Mouse (Mus musculus): ENCODE data around the gene Trpt1. TPM values are rescaled to one million over a fixed set of nuclear protein-coding genes. Genes with fewer than 3 reads are reported as not detected.

Trpt1 gene
- total RNA-seq (2021) (10 to 100 TPM; 20.7 to 26.3 TPM), polyA plus RNA-seq (2012; rRNA removed) (26.4 and 30.7 TPM in 2 replicates)
- long read RNA-seq, transcript Trpt1-201 (7 exons, 1,103 nt), result major isoform, 5 of 12 reads
- long read RNA-seq, partial matches to known transcripts, result 0 of 12 reads
- long read RNA-seq, other reads (novel, unspliced or antisense), result 5 of 12 reads

DNA sequence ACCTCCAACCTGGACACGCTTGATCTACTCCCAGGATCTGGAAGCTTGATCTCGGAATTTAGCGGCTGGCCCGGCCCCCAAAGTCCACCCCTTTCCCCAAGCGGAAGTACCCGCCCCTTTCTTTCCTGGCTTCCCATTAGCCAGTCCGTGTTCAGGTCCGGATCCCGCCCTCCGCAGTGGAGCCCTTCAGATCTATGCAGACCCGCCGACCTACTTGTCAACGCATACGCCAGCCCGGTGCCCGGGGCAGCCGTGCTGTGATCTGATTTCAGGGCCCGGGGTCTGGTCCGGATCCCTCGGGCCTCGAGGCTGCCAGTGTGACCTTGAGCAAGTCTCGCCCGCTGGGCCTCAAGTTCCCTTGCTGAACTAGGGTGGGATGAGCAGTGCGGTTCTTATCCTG, at the start of gene Trpt1, which contains the start of gene Nudt22:
Gene Trpt1 (plus strand): TSS at position 126 of the 400 bp plus-strand sequence.
Gene Nudt22 (minus strand): TSS at position 112 of the 400 bp plus-strand sequence.
- peaks cover 10% of the 10 kb centered on the region for H3K4me1 ChIP-seq (ENCODE audit: control insufficient read depth, insufficient read depth, low read length)
- no peaks in the 10 kb centered on the region for H3K27me3 ChIP-seq (ENCODE audit: control insufficient read depth, insufficient read depth, low read length)
- H3K79me2 ChIP-seq (replicated peaks; ENCODE audit: control insufficient read depth, insufficient read depth, low read length), result no peaks in the 10 kb centered on the region
- under 1% methylated on average over 24 of the region's 24 CpGs for WGBS
- H3K4me3 ChIP-seq, result peak within 1 kb of the TSS; percentile 89
- intact Hi-C loops (cut with DNase I), result loop anchor here (5.0 kb wide), 1 partner anchor 41 kb away; the partner anchor contains the start of gene Stip1
- peak; percentile 91 to 92 for DNase-seq
- H3K36me3 ChIP-seq (ENCODE audit: control insufficient read depth, insufficient read depth, low read length), result no peaks in the 10 kb centered on the region
- H3K9ac ChIP-seq (ENCODE audit: low read depth, low read length), result peak within 1 kb of the TSS; percentile 86
- TF ChIP-seq CTCF (IDR thresholded peaks at IDR 0.05) (no peak), POLR2A (IDR thresholded peaks at IDR 0.05; ENCODE audit: insufficient read depth, low read depth, low read length) (peak; percentile 89), EP300 (IDR thresholded peaks at IDR 0.05; ENCODE audit: insufficient read depth, low read depth, low read length) (0 out of 2 replicates have a peak, but pooled peaks have one; percentile 15)
- peak within 1 kb of the TSS; percentile 95 for H3K27ac ChIP-seq

DNA sequence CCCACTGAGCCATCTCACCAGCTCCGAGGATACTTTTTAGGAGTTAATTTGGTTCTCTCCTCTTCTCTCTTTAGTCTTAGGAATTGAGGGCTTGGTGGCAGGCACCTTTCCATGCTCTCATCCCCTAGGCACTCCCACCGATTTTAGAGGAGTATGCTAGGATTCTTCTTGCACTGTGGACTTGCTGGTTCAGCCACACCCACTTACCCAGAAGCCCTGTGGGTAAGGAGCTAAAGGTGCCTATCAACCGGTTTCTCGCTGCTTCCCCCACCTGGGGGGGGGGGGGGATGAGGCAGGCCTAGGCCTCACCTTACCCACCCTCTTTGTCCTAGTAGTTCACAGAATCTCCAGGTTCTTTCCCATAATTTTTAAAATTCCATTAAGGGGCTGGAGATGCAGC, 48.2 kb upstream of the Trpt1 start:
- no peaks in the 10 kb centered on the region for H3K79me2 ChIP-seq (replicated peaks; ENCODE audit: control insufficient read depth, insufficient read depth, low read length)
- no peak overlapping the region for H3K4me3 ChIP-seq
- no peaks in the 10 kb centered on the region for H3K36me3 ChIP-seq (ENCODE audit: control insufficient read depth, insufficient read depth, low read length)
- H3K27ac ChIP-seq, result no peak overlapping the region
- no peak overlapping the region for H3K9ac ChIP-seq (ENCODE audit: low read depth, low read length)
- TF ChIP-seq CTCF (IDR thresholded peaks at IDR 0.05), result no peak
- no peak for TF ChIP-seq EP300 (IDR thresholded peaks at IDR 0.05; ENCODE audit: insufficient read depth, low read depth, low read length)
- TF ChIP-seq POLR2A (IDR thresholded peaks at IDR 0.05; ENCODE audit: insufficient read depth, low read depth, low read length), result no peak
- no peak for DNase-seq
- peaks cover 6% of the 10 kb centered on the region for H3K4me1 ChIP-seq (ENCODE audit: control insufficient read depth, insufficient read depth, low read length)
- 64% methylated on average over 4 of the region's 4 CpGs for WGBS
- intact Hi-C loops (cut with DNase I), result no loop called here
- H3K27me3 ChIP-seq (ENCODE audit: control insufficient read depth, insufficient read depth, low read length), result no peaks in the 10 kb centered on the region

DNA sequence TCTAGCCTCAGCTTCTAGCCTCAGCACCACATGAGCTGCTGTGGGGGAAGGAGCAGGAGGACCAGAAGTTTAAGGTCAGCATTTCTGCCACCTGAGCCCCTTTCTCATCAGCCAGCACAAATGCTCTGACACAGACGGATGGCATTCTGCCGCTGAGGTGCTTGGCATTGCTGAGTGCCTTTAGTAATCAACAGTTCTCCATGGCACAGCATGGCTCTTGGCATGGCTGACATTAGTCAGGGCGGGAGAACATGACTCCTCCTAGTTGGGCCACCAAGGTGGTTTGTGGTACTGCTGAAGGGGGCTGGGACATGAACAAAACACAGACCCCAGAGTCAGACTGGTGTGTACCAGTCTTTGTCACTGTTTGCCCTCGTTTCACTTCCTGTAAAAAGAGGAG, 47.7 kb upstream of the Trpt1 start:
- H3K27me3 ChIP-seq (ENCODE audit: control insufficient read depth, insufficient read depth, low read length), result no peaks in the 10 kb centered on the region
- intact Hi-C loops (cut with DNase I), result no loop called here
- no peak for TF ChIP-seq CTCF (IDR thresholded peaks at IDR 0.05)
- no peak for TF ChIP-seq EP300 (IDR thresholded peaks at IDR 0.05; ENCODE audit: insufficient read depth, low read depth, low read length)
- TF ChIP-seq POLR2A (IDR thresholded peaks at IDR 0.05; ENCODE audit: insufficient read depth, low read depth, low read length), result no peak

DNA sequence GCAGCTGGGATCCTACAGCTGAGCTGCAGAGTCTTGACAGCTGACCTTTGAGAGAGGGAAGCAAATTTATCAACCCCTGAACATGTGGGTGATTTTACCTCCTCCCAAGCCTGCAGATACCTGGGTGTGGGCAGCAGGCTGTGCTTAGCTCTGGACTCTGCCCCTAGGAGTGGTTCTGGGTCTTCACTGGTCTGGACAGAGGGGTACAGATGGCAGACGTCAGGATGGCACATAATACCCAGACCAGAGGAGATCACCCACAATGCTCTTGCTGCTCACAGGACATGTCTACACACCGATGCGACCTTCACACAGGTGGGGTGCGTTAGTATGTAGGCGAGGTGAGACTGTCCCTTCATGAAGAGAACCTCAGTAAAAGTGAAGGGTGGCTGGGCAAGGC, 46.4 kb upstream of the Trpt1 start:
- no peaks in the 10 kb centered on the region for H3K27me3 ChIP-seq (ENCODE audit: control insufficient read depth, insufficient read depth, low read length)
- TF ChIP-seq CTCF (IDR thresholded peaks at IDR 0.05) (no peak), EP300 (IDR thresholded peaks at IDR 0.05; ENCODE audit: insufficient read depth, low read depth, low read length) (no peak), POLR2A (IDR thresholded peaks at IDR 0.05; ENCODE audit: insufficient read depth, low read depth, low read length) (no peak)
- no peak overlapping the region for H3K27ac ChIP-seq
- no peaks in the 10 kb centered on the region for H3K36me3 ChIP-seq (ENCODE audit: control insufficient read depth, insufficient read depth, low read length)
- H3K4me1 ChIP-seq (ENCODE audit: control insufficient read depth, insufficient read depth, low read length), result peaks cover 7% of the 10 kb centered on the region
- no peak for DNase-seq
- WGBS, result 88% methylated on average over 5 of the region's 5 CpGs
- no peaks in the 10 kb centered on the region for H3K79me2 ChIP-seq (replicated peaks; ENCODE audit: control insufficient read depth, insufficient read depth, low read length)
- H3K9ac ChIP-seq (ENCODE audit: low read depth, low read length), result no peak overlapping the region
- no peak overlapping the region for H3K4me3 ChIP-seq
- intact Hi-C loops (cut with DNase I), result no loop called here

More for the DNA sequence above, 47.7 kb upstream of the Trpt1 start:
- Histone ChIP-seq H3K27ac (no peak overlapping the region), H3K4me1 (ENCODE audit: control insufficient read depth, insufficient read depth, low read length) (peaks cover 7% of the 10 kb centered on the region), H3K4me3 (no peak overlapping the region), H3K79me2 (replicated peaks; ENCODE audit: control insufficient read depth, insufficient read depth, low read length) (no peaks in the 10 kb centered on the region), H3K36me3 (ENCODE audit: control insufficient read depth, insufficient read depth, low read length) (no peaks in the 10 kb centered on the region), H3K9ac (ENCODE audit: low read depth, low read length) (no peak overlapping the region)
- 70% methylated on average over 4 of the region's 4 CpGs for WGBS
- no peak for DNase-seq

DNA sequence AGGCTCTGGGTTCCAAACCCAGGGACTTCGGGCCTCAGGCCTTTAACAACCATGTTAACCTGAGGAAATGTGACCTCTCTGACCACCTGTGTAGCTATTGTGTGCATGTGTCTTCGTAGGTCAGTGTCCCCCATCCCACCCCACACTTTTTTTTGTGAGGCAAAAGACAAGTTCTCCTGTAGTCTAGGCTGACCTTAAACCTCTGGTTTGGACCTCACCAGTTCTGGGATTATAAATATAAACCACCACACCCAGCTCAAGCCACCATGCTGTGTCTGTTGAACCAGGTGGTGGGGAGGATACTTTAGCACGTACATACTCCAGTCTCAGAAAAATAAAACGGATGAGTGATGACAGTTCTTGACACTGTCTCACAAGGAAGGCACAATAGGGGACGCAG, 46.0 kb upstream of the Trpt1 start:
- H3K27me3 ChIP-seq (ENCODE audit: control insufficient read depth, insufficient read depth, low read length), result no peaks in the 10 kb centered on the region
- no peaks in the 10 kb centered on the region for H3K36me3 ChIP-seq (ENCODE audit: control insufficient read depth, insufficient read depth, low read length)
- H3K4me3 ChIP-seq, result no peak overlapping the region
- 55% methylated on average over 5 of the region's 5 CpGs for WGBS
- intact Hi-C loops (cut with DNase I), result no loop called here
- H3K4me1 ChIP-seq (ENCODE audit: control insufficient read depth, insufficient read depth, low read length), result peaks cover 7% of the 10 kb centered on the region
- no peaks in the 10 kb centered on the region for H3K79me2 ChIP-seq (replicated peaks; ENCODE audit: control insufficient read depth, insufficient read depth, low read length)
- TF ChIP-seq CTCF (IDR thresholded peaks at IDR 0.05) (no peak), EP300 (IDR thresholded peaks at IDR 0.05; ENCODE audit: insufficient read depth, low read depth, low read length) (no peak), POLR2A (IDR thresholded peaks at IDR 0.05; ENCODE audit: insufficient read depth, low read depth, low read length) (no peak)
- no peak overlapping the region; the same call in 1 of the 2 replicates for H3K27ac ChIP-seq
- no peak overlapping the region for H3K9ac ChIP-seq (ENCODE audit: low read depth, low read length)
- DNase-seq, result no peak

DNA sequence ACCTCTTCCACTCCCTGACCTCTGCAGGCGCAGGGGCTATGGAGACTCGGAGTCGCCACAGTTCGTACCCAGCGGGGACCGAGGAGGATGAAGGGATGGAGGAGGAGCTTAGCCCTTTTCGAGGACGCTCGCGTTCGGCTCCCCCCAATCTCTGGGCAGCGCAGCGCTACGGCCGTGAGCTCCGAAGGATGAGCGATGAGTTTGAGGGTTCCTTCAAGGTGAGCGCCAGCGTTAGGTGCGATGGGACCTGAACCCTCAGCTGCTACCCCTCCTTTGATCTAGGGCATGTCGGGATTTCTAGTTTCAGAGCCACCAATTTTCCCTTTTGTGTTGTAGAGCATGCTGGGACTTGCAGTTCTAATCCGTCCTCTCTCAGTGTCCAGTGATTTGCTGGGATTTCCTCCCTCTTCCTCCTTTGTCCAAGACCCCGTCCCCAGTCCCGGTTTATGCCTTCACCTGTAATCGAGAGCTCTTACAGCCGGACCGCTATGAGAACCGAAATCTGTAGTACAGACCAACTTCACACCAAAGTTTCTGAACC, 45.2 kb upstream of the Trpt1 start:
- Histone ChIP-seq H3K9ac (ENCODE audit: low read depth, low read length) (peak overlapping the region; percentile 88), H3K27ac (peak overlapping the region; percentile 97), H3K27me3 (ENCODE audit: control insufficient read depth, insufficient read depth, low read length) (no peaks in the 10 kb centered on the region), H3K79me2 (replicated peaks; ENCODE audit: control insufficient read depth, insufficient read depth, low read length) (no peaks in the 10 kb centered on the region), H3K4me3 (peak overlapping the region; percentile 67), H3K4me1 (ENCODE audit: control insufficient read depth, insufficient read depth, low read length) (peaks cover 7% of the 10 kb centered on the region), H3K36me3 (ENCODE audit: control insufficient read depth, insufficient read depth, low read length) (no peaks in the 10 kb centered on the region)
- peak; percentile 73 for TF ChIP-seq POLR2A (IDR thresholded peaks at IDR 0.05; ENCODE audit: insufficient read depth, low read depth, low read length)
- TF ChIP-seq EP300 (IDR thresholded peaks at IDR 0.05; ENCODE audit: insufficient read depth, low read depth, low read length), result 0 out of 2 replicates have a peak, but pooled peaks have one; percentile 9
- no peak for TF ChIP-seq CTCF (IDR thresholded peaks at IDR 0.05)
- under 1% methylated on average over 28 of the region's 28 CpGs for whole genome bisulfite sequencing
- intact Hi-C loops (cut with DNase I), result loop anchor here (1.0 kb wide), 2 partner anchors 8 to 26 kb away; partner anchors contain the start of gene Gpr137
- DNase-seq, result peak; percentile 65 to 73

Data from heart, adult 2 months (tissue).